ENCODE assay signal across 17 mouse cellular contexts in the genomic region with DNA sequence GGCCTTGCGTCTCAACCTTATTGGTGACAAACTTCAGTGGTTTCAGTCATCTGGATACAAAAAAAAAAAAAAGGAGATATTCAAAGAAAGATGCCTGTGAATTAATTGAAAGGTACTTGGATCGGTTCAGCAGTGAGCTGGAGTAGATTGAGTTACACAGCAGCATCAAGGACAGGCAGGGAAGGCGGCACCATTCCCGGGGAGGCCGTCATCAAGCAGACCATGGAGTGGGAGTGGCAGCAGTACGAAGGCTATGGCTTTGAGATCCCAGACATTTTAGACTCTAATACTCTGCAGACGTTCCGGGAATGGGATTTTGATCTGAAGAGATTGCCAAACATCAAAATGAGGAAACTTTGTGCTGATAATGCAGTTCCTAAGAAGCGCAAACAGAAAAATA.
"Had no signal": no experiment of that assay in that cellular context is flagged by ENCODE, and none has a peak within 500 bp of the region (broad histone marks: within the 10 kb centered on the region; RNA-seq: fewer than 3 reads in every experiment).

No protein-coding gene starts in this region.

- H3K4me2 ChIP-seq: lung, embryonic 15.5 days; midbrain, embryonic 11.5 days; midbrain, embryonic 13.5 days; midbrain, embryonic 15.5 days; neural tube, embryonic 12.5 days; stomach, embryonic 15.5 days had no signal

- H3K27ac ChIP-seq: lung, embryonic 15.5 days; macrophage; midbrain, embryonic 13.5 days; midbrain, embryonic 15.5 days; neural tube, embryonic 12.5 days; stomach, embryonic 15.5 days; stomach, postnatal 0 days had no signal

- ATAC-seq: lung, postnatal 0 days; midbrain, embryonic 13.5 days; midbrain, embryonic 15.5 days had no signal

- H3K27me3 ChIP-seq: lung, embryonic 15.5 days; megakaryocyte, embryonic 14.5 days; midbrain, embryonic 13.5 days; midbrain, embryonic 15.5 days; neural tube, embryonic 12.5 days; stomach, embryonic 15.5 days had no signal

- H3K4me3 ChIP-seq: lung, embryonic 15.5 days; megakaryocyte, embryonic 14.5 days; midbrain, embryonic 13.5 days; midbrain, embryonic 15.5 days; neural tube, embryonic 12.5 days; stomach, embryonic 15.5 days had no signal

- H3K36me3 ChIP-seq: lung, embryonic 15.5 days; midbrain, embryonic 13.5 days; midbrain, embryonic 15.5 days; neural tube, embryonic 12.5 days; stomach, embryonic 15.5 days had no signal

- H3K9me3 ChIP-seq: lung, embryonic 15.5 days; midbrain, embryonic 15.5 days; neural tube, embryonic 12.5 days; stomach, embryonic 15.5 days had no signal

- H3K9ac ChIP-seq: lung, embryonic 15.5 days; midbrain, embryonic 13.5 days; midbrain, embryonic 15.5 days; neural tube, embryonic 12.5 days; stomach, embryonic 15.5 days had no signal

- H3K4me1 ChIP-seq: lung, embryonic 15.5 days; megakaryocyte, embryonic 14.5 days; midbrain, embryonic 13.5 days; midbrain, embryonic 15.5 days; neural tube, embryonic 12.5 days; stomach, embryonic 15.5 days had no signal

- DNase-seq: lung, adult 2 months; lung, postnatal 14 days; lung, postnatal 36 days; right cerebral cortex, postnatal 14 days; thymus, adult 2 months; thymus, postnatal 25 days; thymus, postnatal 4 days had no signal
